23 mouse cellular contexts compared by ENCODE assay signal in genomic region chr15:8634355-8634754, GRCm38 (mm10).
DNase-seq lines count a peak whose midpoint lies in the region; ATAC-seq lines count a peak whose summit lies in the region.
"Had no signal": no experiment of that assay in that cellular context is flagged by ENCODE, and none has a peak within 500 bp of the region (broad histone marks: within the 10 kb centered on the region; RNA-seq: fewer than 3 reads in every experiment).

No protein-coding gene starts in this region.

- 55% methylated on average over 3 of the region's 3 CpGs for WGBS in forebrain, embryonic 13.5 days
- 65% methylated on average over 3 of the region's 3 CpGs for WGBS in forebrain, embryonic 12.5 days
- 37% methylated on average over 3 of the region's 3 CpGs for WGBS in hindbrain, embryonic 14.5 days
- WGBS in hindbrain, embryonic 16.5 days = 43% methylated on average over 3 of the region's 3 CpGs
- WGBS in forebrain, embryonic 16.5 days = 53% methylated on average over 3 of the region's 3 CpGs
- WGBS in heart, embryonic 10.5 days = 73% methylated on average over 3 of the region's 3 CpGs

- H3K4me3 ChIP-seq in forebrain, embryonic 13.5 days = no peak overlapping the region
- H3K4me3 ChIP-seq in forebrain, embryonic 12.5 days (replicated peaks) = no peak overlapping the region
- no peak overlapping the region for H3K4me3 ChIP-seq in hindbrain, embryonic 14.5 days (replicated peaks; ENCODE audit: low read length)
- no peak overlapping the region for H3K4me3 ChIP-seq in hindbrain, embryonic 16.5 days (ENCODE audit: low read length)
- no peak overlapping the region for H3K4me3 ChIP-seq in forebrain, embryonic 16.5 days (replicated peaks; ENCODE audit: low read length)
- no peak overlapping the region for H3K4me3 ChIP-seq in heart, embryonic 10.5 days
- H3K4me3 ChIP-seq: embryonic facial prominence, embryonic 12.5 days; intestine, embryonic 15.5 days had no signal

- H3K9me3 ChIP-seq in forebrain, embryonic 13.5 days (replicated peaks) = no peaks in the 10 kb centered on the region
- no peaks in the 10 kb centered on the region for H3K9me3 ChIP-seq in forebrain, embryonic 12.5 days
- H3K9me3 ChIP-seq in hindbrain, embryonic 14.5 days (ENCODE audit: control insufficient read depth, low read length) = no peaks in the 10 kb centered on the region
- no peaks in the 10 kb centered on the region for H3K9me3 ChIP-seq in hindbrain, embryonic 16.5 days (ENCODE audit: control insufficient read depth, low read length)
- no peaks in the 10 kb centered on the region for H3K9me3 ChIP-seq in forebrain, embryonic 16.5 days (ENCODE audit: control insufficient read depth, low read length)
- H3K9me3 ChIP-seq in heart, embryonic 10.5 days = no peaks in the 10 kb centered on the region
- H3K9me3 ChIP-seq: embryonic facial prominence, embryonic 12.5 days; intestine, embryonic 15.5 days had no signal

- H3K27me3 ChIP-seq in forebrain, embryonic 13.5 days = peaks cover 6% of the 10 kb centered on the region; the same call in 1 of the 2 replicates
- peaks cover 9% of the 10 kb centered on the region for H3K27me3 ChIP-seq in forebrain, embryonic 12.5 days
- H3K27me3 ChIP-seq in hindbrain, embryonic 14.5 days (ENCODE audit: control insufficient read depth, insufficient read depth, low read length) = 0 out of 2 replicates have a peak, but pooled peaks cover 6% of the 10 kb centered on the region
- H3K27me3 ChIP-seq in hindbrain, embryonic 16.5 days (replicated peaks; ENCODE audit: control insufficient read depth, insufficient read depth, low read length) = no peaks in the 10 kb centered on the region
- H3K27me3 ChIP-seq in forebrain, embryonic 16.5 days (replicated peaks; ENCODE audit: control insufficient read depth, insufficient read depth, low read length) = no peaks in the 10 kb centered on the region
- no peaks in the 10 kb centered on the region for H3K27me3 ChIP-seq in heart, embryonic 10.5 days (ENCODE audit: insufficient read depth, poor library complexity, severe bottlenecking)
- H3K27me3 ChIP-seq: CH12.LX; embryonic facial prominence, embryonic 12.5 days; intestine, embryonic 15.5 days; Patski had no signal

- H3K4me2 ChIP-seq in forebrain, embryonic 13.5 days = no peak overlapping the region
- no peak overlapping the region for H3K4me2 ChIP-seq in forebrain, embryonic 12.5 days
- no peak overlapping the region for H3K4me2 ChIP-seq in hindbrain, embryonic 14.5 days (replicated peaks)
- no peak overlapping the region for H3K4me2 ChIP-seq in hindbrain, embryonic 16.5 days (ENCODE audit: low read length)
- H3K4me2 ChIP-seq in forebrain, embryonic 16.5 days (ENCODE audit: low read length) = no peak overlapping the region
- H3K4me2 ChIP-seq: embryonic facial prominence, embryonic 12.5 days; intestine, embryonic 15.5 days had no signal

- ATAC-seq in forebrain, embryonic 13.5 days = peak; percentile 34; the same call in 1 of the 2 replicates
- ATAC-seq in forebrain, embryonic 12.5 days (ENCODE audit: low FRiP score) = no peak
- ATAC-seq in hindbrain, embryonic 14.5 days (ENCODE audit: low FRiP score) = no peak
- no peak for ATAC-seq in hindbrain, embryonic 16.5 days
- peak; percentile 59 for ATAC-seq in forebrain, embryonic 16.5 days
- ATAC-seq: activated CD4-positive, CD25-positive, alpha-beta regulatory T cell, adult 4 months; intestine, embryonic 15.5 days; Patski had no signal

- H3K36me3 ChIP-seq in forebrain, embryonic 13.5 days (ENCODE audit: poor library complexity, severe bottlenecking) = peaks cover 16% of the 10 kb centered on the region
- H3K36me3 ChIP-seq in forebrain, embryonic 12.5 days (replicated peaks) = peaks cover 12% of the 10 kb centered on the region; the same call in 1 of the 2 replicates
- no peaks in the 10 kb centered on the region for H3K36me3 ChIP-seq in hindbrain, embryonic 14.5 days (replicated peaks; ENCODE audit: control insufficient read depth, insufficient read depth)
- no peaks in the 10 kb centered on the region for H3K36me3 ChIP-seq in hindbrain, embryonic 16.5 days (ENCODE audit: control insufficient read depth, insufficient read depth, low read length)
- H3K36me3 ChIP-seq in forebrain, embryonic 16.5 days (ENCODE audit: control insufficient read depth, insufficient read depth) = no peaks in the 10 kb centered on the region
- peaks cover 23% of the 10 kb centered on the region for H3K36me3 ChIP-seq in heart, embryonic 10.5 days
- H3K36me3 ChIP-seq: intestine, embryonic 15.5 days had no signal

- peaks cover 22% of the 10 kb centered on the region for H3K4me1 ChIP-seq in forebrain, embryonic 13.5 days
- H3K4me1 ChIP-seq in forebrain, embryonic 12.5 days = peaks cover 24% of the 10 kb centered on the region
- H3K4me1 ChIP-seq in hindbrain, embryonic 14.5 days (replicated peaks; ENCODE audit: control insufficient read depth, insufficient read depth, low read length) = peaks cover 6% of the 10 kb centered on the region; the same call in 1 of the 2 replicates
- peaks cover 4% of the 10 kb centered on the region for H3K4me1 ChIP-seq in hindbrain, embryonic 16.5 days (ENCODE audit: control insufficient read depth, insufficient read depth, low read depth, low read length)
- H3K4me1 ChIP-seq in forebrain, embryonic 16.5 days (replicated peaks; ENCODE audit: control insufficient read depth, insufficient read depth, low read length) = peaks cover 6% of the 10 kb centered on the region
- peaks cover 17% of the 10 kb centered on the region for H3K4me1 ChIP-seq in heart, embryonic 10.5 days

- H3K9ac ChIP-seq in forebrain, embryonic 13.5 days = no peak overlapping the region
- H3K9ac ChIP-seq in forebrain, embryonic 12.5 days = no peak overlapping the region
- no peak overlapping the region for H3K9ac ChIP-seq in hindbrain, embryonic 14.5 days
- H3K9ac ChIP-seq in hindbrain, embryonic 16.5 days (ENCODE audit: low read depth, low read length) = no peak overlapping the region
- no peak overlapping the region for H3K9ac ChIP-seq in forebrain, embryonic 16.5 days (replicated peaks; ENCODE audit: low read depth, low read length)
- H3K9ac ChIP-seq: embryonic facial prominence, embryonic 12.5 days; intestine, embryonic 15.5 days had no signal

- peak; percentile 53 for DNase-seq in hindbrain, embryonic 14.5 days (ENCODE audit: low spot score)
- peak; percentile 42 for DNase-seq in 3T3-L1 (ENCODE audit: low read depth, low spot score)
- no peak for DNase-seq in spleen, postnatal 4 days (ENCODE audit: low spot score in 2 of 2)
- no peak for DNase-seq in heart, embryonic 10.5 days (ENCODE audit: low spot score)
- DNase-seq: adrenal gland, postnatal 25 days; cerebellum, adult 11 months; cerebellum, adult 8-10 months; cerebellum, postnatal 14 days; embryo, embryonic 11 days; gastrocnemius, postnatal 36 days; heart, adult 11 months; heart, postnatal 10 days; heart, postnatal 4 days; kidney, adult 18-20 months had no signal

- H3K27ac ChIP-seq in forebrain, embryonic 13.5 days = no peak overlapping the region
- no peak overlapping the region for H3K27ac ChIP-seq in forebrain, embryonic 12.5 days
- H3K27ac ChIP-seq in hindbrain, embryonic 14.5 days = no peak overlapping the region
- H3K27ac ChIP-seq in hindbrain, embryonic 16.5 days (ENCODE audit: low read depth, low read length) = no peak overlapping the region
- no peak overlapping the region for H3K27ac ChIP-seq in forebrain, embryonic 16.5 days (ENCODE audit: low read length)
- H3K27ac ChIP-seq in heart, embryonic 10.5 days = no peak overlapping the region
- H3K27ac ChIP-seq: embryonic facial prominence, embryonic 12.5 days; intestine, embryonic 15.5 days had no signal

Comparison
In these comparisons a context has a peak if more than half of its experiments do, and no peak if none do; other contexts are left out.
1. ATAC-seq: peak in forebrain, embryonic 13.5 days (single experiment) and forebrain, embryonic 16.5 days (single experiment); none in forebrain, embryonic 12.5 days (single experiment), hindbrain, embryonic 14.5 days (single experiment) and hindbrain, embryonic 16.5 days (single experiment).
2. DNase-seq: peak in hindbrain, embryonic 14.5 days (single experiment) and 3T3-L1 (single experiment); none in spleen, postnatal 4 days (0 of 2) and heart, embryonic 10.5 days (single experiment).